Mouse (Mus musculus) neutrophil, adult 83 days (primary cell): ENCODE measurements around the gene H2al1k. TPM values are rescaled to one million over a fixed set of nuclear protein-coding genes. Genes with fewer than 3 reads are reported as not detected.

Source experiments
- total RNA-seq, 2 experiments: library from RNA; stranded (reverse); gene quantifications; one replicate each; pipeline ENCODE4 v1.2.4; 2023

The H2al1k gene
- not detected for total RNA-seq

DNA sequence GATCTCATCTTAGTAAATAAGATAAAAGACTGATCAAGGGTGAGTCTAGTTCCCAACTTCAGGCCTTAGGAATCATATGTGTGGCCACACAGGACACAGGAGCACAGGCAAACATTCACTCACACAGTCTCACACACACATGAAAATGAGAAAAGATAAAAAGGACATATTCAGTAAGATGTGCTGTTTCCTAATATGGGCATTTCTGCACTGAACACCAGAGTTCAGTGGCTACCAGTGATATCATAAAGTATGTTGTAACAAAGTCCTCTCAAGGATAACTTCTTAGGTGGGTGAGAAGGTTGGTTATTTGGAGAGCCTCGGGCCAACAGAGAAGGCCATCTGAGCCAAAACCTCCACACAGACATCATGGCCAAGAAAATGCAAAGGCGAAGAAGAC, at the start of gene H2al1k:
Gene H2al1k, plus strand, starts transcription at position 301 of the 400 bp plus-strand sequence.

Other genes starting within 250 kb of the H2al1k start
- gene 4930402K13Rik, start 246.1 kb upstream of the H2al1k start, total RNA-seq = not detected
- gene Lancl3, start 150.7 kb upstream of the H2al1k start, total RNA-seq = not detected
- not detected for gene Gm14862, start 93.7 kb upstream of the H2al1k start, total RNA-seq
- 10 to 100 TPM; 11.3 to 13.2 TPM for gene Xk, start 77.9 kb upstream of the H2al1k start, total RNA-seq
- gene H2al1m, start 66.9 kb upstream of the H2al1k start, total RNA-seq = 1 to 10 TPM; 2.6 to 3.6 TPM
- 1,000 to 10,000 TPM; 1,238 to 1,474 TPM for gene Cybb, start 137.1 kb downstream of the H2al1k start, total RNA-seq
- gene H2al1o, start 221.8 kb downstream of the H2al1k start, total RNA-seq = not detected